Mouse (Mus musculus): ENCODE results near the gene Klhl33.
"Not testable (repeated sequence)": the region's sequence is repeated elsewhere in the genome, so short reads cannot be mapped to it uniquely, and the experiment has no call there.

Klhl33 gene

GRCm38 (mm10) chr14:50897374-50897765, at the start of gene Klhl33:
Gene Klhl33, minus strand, starts transcription at chr14:50897507.
- DNase-seq (ENCODE audit: low read depth, low spot score): no peak

DNA sequence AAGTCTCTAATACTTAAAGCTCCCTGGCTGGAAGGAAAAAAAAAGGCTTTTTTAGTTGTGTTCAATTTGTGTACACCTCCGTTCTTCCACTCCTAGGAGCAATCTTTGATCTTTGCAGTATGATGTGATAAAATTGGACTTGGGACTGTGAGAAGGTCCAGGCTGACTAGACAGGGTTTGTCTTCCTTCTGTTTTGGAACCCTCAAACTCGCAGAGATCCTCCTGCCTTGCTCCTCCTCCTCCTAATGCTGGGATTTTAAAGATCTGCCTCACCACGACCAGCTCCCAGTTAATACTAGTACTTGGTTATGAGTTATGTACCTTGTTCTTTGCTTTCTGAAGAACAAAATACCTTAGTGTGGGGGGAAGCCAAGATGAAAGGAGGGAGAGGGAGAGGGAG, 48.2 kb upstream of the Klhl33 start:
- DNase-seq (ENCODE audit: low read depth, low spot score): not testable (repeated sequence)

- DNase-seq (ENCODE audit: low read depth, low spot score): not testable (repeated sequence)
These were observed 47.8 kb upstream of the Klhl33 start for GRCm38 (mm10) chr14:50945081-50945480.

DNA sequence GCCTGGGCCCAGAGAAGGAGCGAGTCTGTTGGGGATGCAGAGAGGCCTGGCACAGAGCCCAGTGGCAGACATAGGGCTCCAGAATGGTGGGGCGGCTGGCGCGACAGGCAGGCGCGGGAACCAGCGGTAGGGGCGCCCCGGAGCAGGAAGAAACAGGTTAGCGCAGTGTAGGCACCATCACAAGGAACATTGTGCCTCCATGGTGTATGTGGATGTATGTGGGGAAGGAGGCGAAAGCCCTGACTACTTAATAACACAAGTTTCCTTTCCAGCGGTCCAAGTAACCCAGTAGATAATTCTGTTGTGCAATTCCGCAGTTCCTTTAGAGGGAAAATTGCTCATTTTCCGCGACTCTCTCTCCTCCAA, 47.3 kb upstream of the Klhl33 start:
- not testable (repeated sequence) for DNase-seq (ENCODE audit: low read depth, low spot score)

DNA sequence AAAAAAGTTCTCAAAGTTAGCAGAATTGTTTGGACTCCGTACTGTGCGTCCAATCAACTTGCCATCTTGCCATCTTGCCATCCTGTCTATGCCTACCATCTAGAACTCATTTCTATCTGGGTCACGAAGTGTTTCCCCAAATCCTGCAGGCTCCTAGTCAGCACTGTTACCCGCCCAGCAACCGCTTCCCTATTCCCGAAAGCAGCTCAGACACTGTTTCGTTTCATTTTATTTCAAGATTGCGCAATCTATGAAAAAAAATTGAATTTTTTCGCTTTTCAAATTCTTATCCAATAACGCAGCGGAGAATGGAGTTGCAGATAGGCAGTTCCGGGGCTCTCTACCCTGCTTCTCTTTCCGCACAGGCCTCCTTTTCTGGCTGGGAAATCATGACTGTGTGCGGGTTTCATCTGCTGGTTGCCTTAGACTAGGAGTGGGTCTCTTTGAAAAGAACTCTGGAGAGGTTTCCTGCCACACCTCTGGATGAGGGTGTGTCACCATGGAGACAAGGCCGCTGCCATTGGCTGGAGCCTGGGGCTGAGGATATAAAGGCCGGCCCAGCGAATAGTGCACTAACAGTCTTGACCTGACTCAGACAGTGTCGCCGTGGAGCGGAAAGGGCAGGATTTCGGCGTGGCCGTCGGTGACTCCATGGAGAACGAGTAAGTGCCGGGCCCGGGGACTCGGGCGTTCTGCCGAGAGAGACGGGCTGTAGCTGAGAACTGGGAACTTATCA, 46.8 kb upstream of the Klhl33 start, which contains the start of gene Gm49342:
Gene Gm49342, plus strand, starts transcription at position 586 of the 736 bp plus-strand sequence.
- peak; percentile 92 for DNase-seq (ENCODE audit: low read depth, low spot score)

- DNase-seq (ENCODE audit: low read depth, low spot score): no peak
These were observed 41.6 kb upstream of the Klhl33 start for GRCm38 (mm10) chr14:50938940-50939339.

GRCm38 (mm10) chr14:50938119-50938908, 41.0 kb upstream of the Klhl33 start:
- no peak for DNase-seq (ENCODE audit: low read depth, low spot score)

DNA sequence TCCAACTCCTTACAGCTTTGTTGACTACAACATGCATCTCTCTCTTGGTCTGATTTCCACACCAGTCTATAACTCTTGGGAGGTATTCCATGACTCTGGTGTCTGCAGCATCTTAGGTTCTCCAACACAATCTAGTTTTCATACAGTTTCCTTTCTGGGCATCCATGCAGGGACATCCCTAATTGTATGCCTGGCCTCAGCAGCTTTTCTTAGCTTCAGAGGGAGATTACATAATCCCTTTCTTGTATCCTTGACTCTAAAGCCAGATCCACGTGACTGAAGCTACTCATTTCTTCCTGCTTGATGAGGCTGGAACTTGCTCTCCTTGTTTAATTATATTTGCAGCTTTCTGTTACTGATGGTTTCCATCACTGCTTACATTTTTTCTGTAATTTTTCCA, 39.3 kb upstream of the Klhl33 start:
- no peak for DNase-seq (ENCODE audit: low read depth, low spot score)

- no peak for DNase-seq (ENCODE audit: low read depth, low spot score)
These were observed 34.2 kb upstream of the Klhl33 start for GRCm38 (mm10) chr14:50931493-50932020.

DNA sequence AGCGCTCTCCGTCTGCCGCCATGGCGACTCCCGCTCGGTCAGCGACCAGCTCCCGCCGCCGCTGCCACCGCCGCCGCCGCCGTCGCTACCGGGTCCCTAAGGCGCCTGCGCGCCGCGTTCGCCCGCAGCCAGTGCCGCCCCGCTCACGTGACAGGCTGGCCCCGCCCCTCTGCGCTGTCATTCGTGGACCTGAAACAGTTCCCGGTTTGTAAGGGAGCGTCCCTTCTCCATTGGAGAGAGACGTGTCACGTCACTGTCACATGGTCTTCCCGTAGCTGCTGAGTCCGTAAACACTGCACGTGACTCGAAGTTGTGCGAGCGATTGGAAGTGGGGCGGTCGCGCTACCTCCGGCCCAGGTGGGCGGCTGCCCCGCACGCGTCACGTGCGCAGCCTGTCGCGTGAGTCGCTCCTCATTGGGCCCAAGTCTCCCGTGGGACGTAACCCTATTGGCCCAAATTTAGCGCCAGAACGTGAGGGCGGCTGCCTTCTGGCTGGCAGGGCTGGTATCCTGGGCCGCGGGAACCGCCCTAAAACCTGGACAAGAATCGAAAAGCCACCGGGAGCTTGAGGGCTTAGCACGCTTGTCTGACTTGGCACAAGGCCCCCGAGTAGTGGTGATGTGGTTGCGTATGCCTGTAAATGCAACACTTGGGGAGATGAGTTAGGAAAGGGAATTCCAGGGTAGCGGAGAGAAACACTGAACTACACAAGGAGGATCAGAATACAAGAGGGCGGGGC, 33.6 kb upstream of the Klhl33 start, which contains the start of the genes Pip4p1 and Pnp:
Gene Pip4p1, minus strand, starts transcription at position 103 of the 739 bp plus-strand sequence.
Gene Pnp, plus strand, starts transcription at position 329 of the 739 bp plus-strand sequence.
- DNase-seq (ENCODE audit: low read depth, low spot score): peak; percentile 100

DNA sequence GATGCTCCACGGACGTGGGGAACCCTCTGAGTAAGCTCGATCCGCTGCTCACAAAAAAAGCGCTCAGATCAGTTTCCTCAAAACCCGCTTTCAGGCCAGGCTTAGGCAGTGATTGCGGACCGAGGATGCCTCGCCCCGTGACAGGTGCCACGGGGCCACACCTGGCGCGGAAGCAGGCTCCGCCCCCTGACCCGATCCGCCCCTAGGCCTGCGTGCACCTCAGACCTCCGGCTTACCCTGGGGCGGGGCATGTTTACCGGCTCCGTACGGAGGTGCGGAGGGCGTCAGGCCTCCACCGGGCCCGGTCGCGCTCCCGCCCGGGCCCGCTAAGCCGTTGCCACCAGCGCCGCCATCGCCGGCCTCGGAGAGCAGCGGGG, 33.1 kb upstream of the Klhl33 start:
- no peak for DNase-seq (ENCODE audit: low read depth, low spot score)

DNA sequence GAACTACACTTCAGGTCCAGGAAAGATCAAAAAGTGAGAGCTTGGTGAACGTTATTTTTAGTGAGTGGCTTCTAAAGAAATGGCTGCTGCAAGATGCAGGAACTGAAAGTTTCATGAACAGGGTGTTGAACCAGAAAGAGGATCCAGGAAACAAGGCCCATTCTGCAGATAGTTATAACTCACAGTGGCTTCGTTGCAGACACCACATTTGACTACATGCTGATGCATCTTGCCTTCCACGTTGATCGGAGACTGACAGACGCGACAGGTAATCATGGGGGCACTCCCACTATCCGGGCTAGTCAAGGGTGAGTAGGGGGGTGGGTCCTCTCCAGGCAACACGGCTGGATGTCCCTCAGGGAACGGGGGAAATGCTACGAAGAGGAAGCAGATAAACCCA, 32.6 kb upstream of the Klhl33 start:
- DNase-seq (ENCODE audit: low read depth, low spot score): no peak

DNA sequence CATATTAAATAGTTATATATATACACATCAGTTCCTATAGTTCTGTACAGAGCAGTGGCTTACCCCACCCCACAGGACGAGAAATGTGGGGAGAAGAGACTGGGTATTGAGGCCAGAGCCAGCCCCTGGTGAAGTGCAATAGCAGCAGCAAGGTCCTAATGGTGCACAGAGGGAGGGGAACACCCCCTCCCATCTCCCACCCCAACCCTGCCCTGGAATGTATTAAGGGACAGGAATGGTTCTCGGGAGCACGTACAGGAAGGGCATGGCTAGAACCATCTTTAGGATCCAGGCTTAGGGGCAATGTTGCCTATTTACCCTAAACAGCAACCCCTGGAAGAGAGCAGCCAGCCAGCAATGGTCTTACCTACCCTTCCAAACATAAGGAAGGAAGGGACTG, 30.1 kb upstream of the Klhl33 start:
- DNase-seq (ENCODE audit: low read depth, low spot score): no peak

- no peak for DNase-seq (ENCODE audit: low read depth, low spot score)
These were observed 28.0 kb upstream of the Klhl33 start for GRCm38 (mm10) chr14:50925111-50925920.

GRCm38 (mm10) chr14:50924281-50925064, 27.2 kb upstream of the Klhl33 start, which contains the start of the genes Osgep and Apex1:
Gene Osgep, minus strand, starts transcription at chr14:50924893.
Gene Apex1, plus strand, starts transcription at chr14:50924968.
- DNase-seq (ENCODE audit: low read depth, low spot score): peak; percentile 97

DNA sequence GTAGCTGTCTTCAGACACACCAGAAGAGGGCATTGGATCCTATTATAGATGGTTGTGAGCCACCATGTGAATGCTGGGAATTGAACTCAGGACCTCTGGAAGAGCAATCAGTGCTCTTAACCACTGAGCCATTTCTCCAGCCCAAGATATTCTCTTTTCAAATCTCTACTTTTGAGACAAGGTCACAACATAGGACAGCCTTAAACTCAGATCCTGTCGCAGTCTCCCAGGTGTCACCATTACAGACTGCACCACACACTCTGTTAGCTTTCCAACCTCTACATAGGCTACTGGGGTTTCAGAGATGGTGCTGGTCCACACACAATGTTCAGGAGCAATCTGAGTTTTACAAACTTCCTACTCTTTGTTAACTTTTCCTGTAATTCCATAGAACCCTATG, 26.1 kb upstream of the Klhl33 start:
- DNase-seq (ENCODE audit: low read depth, low spot score): not testable (repeated sequence)

GRCm38 (mm10) chr14:50911356-50911755, 14.0 kb upstream of the Klhl33 start:
- no peak for DNase-seq (ENCODE audit: low read depth, low spot score)

GRCm38 (mm10) chr14:50908126-50908525, 10.8 kb upstream of the Klhl33 start:
- DNase-seq (ENCODE audit: low read depth, low spot score): no peak

- not testable (repeated sequence) for DNase-seq (ENCODE audit: low read depth, low spot score)
These were observed 8.0 kb upstream of the Klhl33 start for GRCm38 (mm10) chr14:50905327-50905726.

GRCm38 (mm10) chr14:50904828-50905129, 7.5 kb upstream of the Klhl33 start:
- DNase-seq (ENCODE audit: low read depth, low spot score): no peak
